Mouse (Mus musculus) bone marrow, adult 2 months (tissue): ENCODE measurements around the gene Rps19.

Experiments
- CTCF ChIP-seq: fragments of 200-500 bp; IDR thresholded peaks from 2 replicates; pipeline ENCODE4 v1.5.1; 2011; ENCODE audit warnings: low read length, control low read depth; ENCODE audit not compliant: control insufficient read depth, insufficient read depth
- POLR2A ChIP-seq: fragments of 200-500 bp; IDR thresholded peaks from 2 replicates; pipeline ENCODE4 v1.6.1; 2011; ENCODE audit warnings: low read depth, mild to moderate bottlenecking, control low read depth, low read length, borderline replicate concordance; ENCODE audit not compliant: control insufficient read depth

DNA sequence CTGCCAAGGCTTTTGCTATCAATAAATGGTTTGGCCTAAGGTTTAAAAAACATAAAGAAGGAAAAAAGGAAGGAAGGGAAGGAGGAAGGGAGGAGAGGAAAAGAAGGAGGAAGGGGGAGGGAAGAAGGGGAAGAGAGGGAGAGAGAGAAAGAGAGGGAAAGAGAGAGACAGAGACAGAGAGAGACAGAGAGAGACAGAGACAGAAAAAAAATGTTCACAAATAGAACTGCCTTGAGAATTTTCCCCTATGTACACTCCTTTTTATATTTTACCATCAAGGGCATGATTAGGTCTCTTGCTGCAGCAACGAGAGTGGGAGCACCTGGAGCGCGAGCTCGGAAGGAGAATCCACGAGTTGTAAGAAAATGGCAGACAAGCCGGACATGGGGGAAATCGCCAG is 22.3 kb upstream of the Rps19 start, which contains the start of gene Gm9844:
- TF ChIP-seq CTCF (no peak), POLR2A (no peak)
